Mouse (Mus musculus) megakaryocyte, embryonic 14.5 days (primary cell): ENCODE data around the gene Pycr1. TPM values are rescaled to one million over a fixed set of nuclear protein-coding genes. Genes with fewer than 3 reads are reported as not detected.

Source experiments
- H3K27me3 ChIP-seq: replicated peaks from 2 replicates; pipeline ENCODE3; 2012; ENCODE audit warnings: inconsistent platforms
- H3K36me3 ChIP-seq: replicated peaks from 2 replicates; pipeline ENCODE3; 2012; ENCODE audit warnings: low read length, inconsistent platforms, mixed read lengths
- H3K4me1 ChIP-seq: 2 replicates; pipeline ENCODE4 v1.6.1; 2012; ENCODE audit warnings: inconsistent platforms
- H3K4me3 ChIP-seq: replicated peaks from 2 replicates; pipeline ENCODE3; 2012; ENCODE audit warnings: moderate library complexity, mild to moderate bottlenecking, inconsistent platforms
- H3K9me3 ChIP-seq: 2 replicates; pipeline ENCODE4 v1.6.1; 2012; ENCODE audit warnings: inconsistent platforms
- FLI1 ChIP-seq: IDR thresholded peaks from 2 replicates; pipeline ENCODE4 v1.6.1; 2012; ENCODE audit warnings: low read length, inconsistent platforms, mixed read lengths
- GATA1 ChIP-seq: IDR thresholded peaks from 3 replicates; pipeline ENCODE4 v1.6.1; 2012; ENCODE audit warnings: mixed read lengths, low read length, inconsistent platforms, borderline replicate concordance
- polyA plus RNA-seq: library from polyadenylated mRNA; stranded (reverse); fragments of >175 nt; gene quantifications from 2 replicates; pipeline ENCODE4 v1.2.3, GENCODE M21; 2012; ENCODE audit warnings: low replicate concordance; ENCODE audit not compliant: insufficient read depth

Pycr1 gene
- polyA plus RNA-seq, 1 experiment, result 3.6 TPM

GRCm38 (mm10) chr11:120627468-120628300 is 15.9 kb downstream of the Pycr1 start:
- H3K27me3 ChIP-seq, result no peaks in the 10 kb centered on the region
- peaks cover 85% of the 10 kb centered on the region for H3K4me1 ChIP-seq
- no peaks in the 10 kb centered on the region for H3K9me3 ChIP-seq
- peak overlapping the region; percentile 93 for H3K4me3 ChIP-seq
- TF ChIP-seq FLI1, result no peak
- H3K36me3 ChIP-seq, result peaks cover 52% of the 10 kb centered on the region

- TF ChIP-seq FLI1, result no peak
- no peak for TF ChIP-seq GATA1
- H3K4me1 ChIP-seq, result peaks cover 92% of the 10 kb centered on the region
- H3K9me3 ChIP-seq, result no peaks in the 10 kb centered on the region
- peak overlapping the region; percentile 93 for H3K4me3 ChIP-seq
- H3K27me3 ChIP-seq, result no peaks in the 10 kb centered on the region
- peaks cover 60% of the 10 kb centered on the region for H3K36me3 ChIP-seq
Measured at GRCm38 (mm10) chr11:120626785-120627467, 16.6 kb downstream of the Pycr1 start.

GRCm38 (mm10) chr11:120625152-120625775 is 18.3 kb downstream of the Pycr1 start, which contains the start of gene Sirt7:
Gene Sirt7 (minus strand): TSS chr11:120625240.
- peaks cover 89% of the 10 kb centered on the region for H3K4me1 ChIP-seq

GRCm38 (mm10) chr11:120624680-120625111 is 18.9 kb downstream of the Pycr1 start:
- H3K9me3 ChIP-seq, result no peaks in the 10 kb centered on the region
- H3K27me3 ChIP-seq, result no peaks in the 10 kb centered on the region
- TF ChIP-seq GATA1, result no peak
- no peak; the same call in 1 of the 2 replicates for TF ChIP-seq FLI1
- peak overlapping the region; percentile 93 for H3K4me3 ChIP-seq
- H3K36me3 ChIP-seq, result peaks cover 82% of the 10 kb centered on the region
- peaks cover 91% of the 10 kb centered on the region for H3K4me1 ChIP-seq

More at GRCm38 (mm10) chr11:120625152-120625775, 18.3 kb downstream of the Pycr1 start, which contains the start of gene Sirt7:
- TF ChIP-seq FLI1 (no peak), GATA1 (no peak)
- Histone ChIP-seq H3K4me3 (peak within 1 kb of the TSS; percentile 93), H3K9me3 (no peaks in the 10 kb centered on the region), H3K36me3 (peaks cover 76% of the 10 kb centered on the region), H3K27me3 (no peaks in the 10 kb centered on the region)

- peaks cover 82% of the 10 kb centered on the region for H3K36me3 ChIP-seq
- no peaks in the 10 kb centered on the region for H3K27me3 ChIP-seq
- H3K4me1 ChIP-seq, result peaks cover 87% of the 10 kb centered on the region
- H3K9me3 ChIP-seq, result no peaks in the 10 kb centered on the region
- TF ChIP-seq FLI1 (no peak), GATA1 (no peak)
- H3K4me3 ChIP-seq, result peak overlapping the region; percentile 93
Measured at GRCm38 (mm10) chr11:120623961-120624679, 19.4 kb downstream of the Pycr1 start.

GRCm38 (mm10) chr11:120622805-120623204 is 20.8 kb downstream of the Pycr1 start:
- peaks cover 89% of the 10 kb centered on the region for H3K4me1 ChIP-seq
- peaks cover 88% of the 10 kb centered on the region for H3K36me3 ChIP-seq

GRCm38 (mm10) chr11:120620195-120620594 is 23.4 kb downstream of the Pycr1 start:
- peaks cover 78% of the 10 kb centered on the region for H3K36me3 ChIP-seq
- TF ChIP-seq FLI1 (no peak), GATA1 (no peak)
- H3K4me3 ChIP-seq, result peak overlapping the region; percentile 29
- no peaks in the 10 kb centered on the region for H3K9me3 ChIP-seq
- H3K27me3 ChIP-seq, result no peaks in the 10 kb centered on the region
- peaks cover 84% of the 10 kb centered on the region for H3K4me1 ChIP-seq

More at GRCm38 (mm10) chr11:120622805-120623204, 20.8 kb downstream of the Pycr1 start:
- Histone ChIP-seq H3K9me3 (no peaks in the 10 kb centered on the region), H3K4me3 (peak overlapping the region; percentile 6), H3K27me3 (no peaks in the 10 kb centered on the region)
- TF ChIP-seq FLI1 (no peak), GATA1 (no peak)

- no peak for TF ChIP-seq GATA1
- TF ChIP-seq FLI1, result no peak
Measured at GRCm38 (mm10) chr11:120618619-120619535, 24.7 kb downstream of the Pycr1 start.

More at GRCm38 (mm10) chr11:120618619-120619535, 24.7 kb downstream of the Pycr1 start:
- peak overlapping the region; percentile 53 for H3K4me3 ChIP-seq
- no peaks in the 10 kb centered on the region for H3K27me3 ChIP-seq
- peaks cover 86% of the 10 kb centered on the region for H3K36me3 ChIP-seq
- no peaks in the 10 kb centered on the region for H3K9me3 ChIP-seq
- H3K4me1 ChIP-seq, result peaks cover 85% of the 10 kb centered on the region
